Mouse (Mus musculus) erythroblast, embryonic 14.5 days (primary cell): ENCODE results near the gene Hesx1.

Experiments used
- GATA1 ChIP-seq: IDR thresholded peaks from 2 replicates; pipeline ENCODE4 v1.6.1; 2012; ENCODE audit warnings: low read length, inconsistent platforms, mixed read lengths
- TAL1 ChIP-seq: IDR thresholded peaks from 3 replicates; pipeline ENCODE4 v1.6.1; 2012; ENCODE audit warnings: low read length, inconsistent platforms, mixed read lengths

DNA sequence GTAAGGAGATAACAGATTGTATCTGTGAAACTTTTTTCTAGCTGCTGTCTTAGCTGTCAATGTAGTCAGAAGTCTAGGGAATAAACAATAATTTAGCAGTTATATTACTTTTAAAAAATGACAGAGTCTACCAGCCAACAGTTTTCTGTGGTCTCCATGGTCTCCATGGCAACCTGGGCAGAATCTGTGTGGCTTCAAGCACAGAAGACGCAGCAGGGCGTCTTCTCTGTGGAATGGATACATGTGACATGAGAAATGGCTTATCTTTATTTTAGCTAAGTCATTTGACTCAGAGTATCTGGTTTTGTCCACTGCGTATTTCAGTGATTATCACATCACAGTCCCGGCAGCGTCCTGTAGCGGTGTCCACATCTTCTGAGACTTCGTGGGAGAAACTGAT is 18.0 kb upstream of the Hesx1 start:
- TF ChIP-seq GATA1: no peak
- TF ChIP-seq TAL1: no peak
